Mouse (Mus musculus): ENCODE results near the gene Pax2.

Gene Pax2

GRCm38 (mm10) chr19:44755693-44756420 lies at the start of gene Pax2:
Pax2 (plus strand) TSS chr19:44756045.
- no peak for DNase-seq

GRCm38 (mm10) chr19:44708885-44709284 lies 47.0 kb upstream of the Pax2 start:
- peak; percentile 38 for DNase-seq

GRCm38 (mm10) chr19:44716731-44717600 lies 38.9 kb upstream of the Pax2 start:
- DNase-seq: no peak

GRCm38 (mm10) chr19:44719292-44720193 lies 36.3 kb upstream of the Pax2 start:
- no peak for DNase-seq

GRCm38 (mm10) chr19:44720194-44720521 lies 35.7 kb upstream of the Pax2 start:
- no peak for DNase-seq

GRCm38 (mm10) chr19:44723611-44724440 lies 32.0 kb upstream of the Pax2 start:
- no peak for DNase-seq

- no peak for DNase-seq
Observed at GRCm38 (mm10) chr19:44725951-44726791, 29.7 kb upstream of the Pax2 start.

- DNase-seq: no peak
Observed at GRCm38 (mm10) chr19:44734116-44734515, 21.7 kb upstream of the Pax2 start.

GRCm38 (mm10) chr19:44734682-44735081 lies 21.2 kb upstream of the Pax2 start:
- no peak for DNase-seq

GRCm38 (mm10) chr19:44740300-44740699 lies 15.5 kb upstream of the Pax2 start:
- DNase-seq: no peak

GRCm38 (mm10) chr19:44741091-44741763 lies 14.6 kb upstream of the Pax2 start:
- DNase-seq: no peak

GRCm38 (mm10) chr19:44741764-44742127 lies 14.1 kb upstream of the Pax2 start:
- no peak for DNase-seq

GRCm38 (mm10) chr19:44742131-44743020 lies 13.5 kb upstream of the Pax2 start:
- DNase-seq: no peak

- no peak for DNase-seq
Observed at GRCm38 (mm10) chr19:44743021-44743415, 12.8 kb upstream of the Pax2 start.

GRCm38 (mm10) chr19:44743961-44744520 lies 11.8 kb upstream of the Pax2 start:
- DNase-seq: no peak

GRCm38 (mm10) chr19:44745741-44746140 lies 10.1 kb upstream of the Pax2 start:
- no peak for DNase-seq

- DNase-seq: no peak
Observed at GRCm38 (mm10) chr19:44746541-44747024, 9.3 kb upstream of the Pax2 start.

GRCm38 (mm10) chr19:44747471-44747870 lies 8.4 kb upstream of the Pax2 start:
- no peak for DNase-seq

- no peak for DNase-seq
Observed at GRCm38 (mm10) chr19:44748271-44748670, 7.6 kb upstream of the Pax2 start.

All from lung, postnatal 36 days (tissue).